Mouse (Mus musculus) liver, embryonic 15.5 days (tissue): ENCODE data around the gene Osbpl3. TPM values are rescaled to one million over a fixed set of nuclear protein-coding genes. Genes with fewer than 3 reads are reported as not detected.

Source experiments
- ATAC-seq: fragments of 200-750 bp; cut with Nextera tagmentation; 2 replicates; pipeline ENCODE4 v1.8.0; 2017; ENCODE audit warnings: moderate number of reproducible peaks, mild to moderate bottlenecking, moderate library complexity; ENCODE audit not compliant: insufficient read depth
- H3K27ac ChIP-seq: fragments of 300-500 bp; sonication (generic); replicated peaks from 2 replicates; pipeline ENCODE4 v1.5.1; 2015; ENCODE audit warnings: mild to moderate bottlenecking, inconsistent platforms
- H3K27me3 ChIP-seq: fragments of 300-500 bp; sonication (generic); 2 replicates; pipeline ENCODE4 v1.6.1; 2015; ENCODE audit warnings: mild to moderate bottlenecking, inconsistent platforms
- H3K36me3 ChIP-seq: fragments of 300-500 bp; sonication (generic); replicated peaks from 2 replicates; pipeline ENCODE4 v1.6.1; 2015; ENCODE audit warnings: moderate library complexity, mild to moderate bottlenecking, inconsistent platforms
- H3K4me1 ChIP-seq: fragments of 300-500 bp; sonication (generic); replicated peaks from 2 replicates; pipeline ENCODE4 v1.6.1; 2015; ENCODE audit warnings: inconsistent platforms
- H3K4me2 ChIP-seq: fragments of 300-500 bp; sonication (generic); 2 replicates; pipeline ENCODE4 v1.6.1; 2015; ENCODE audit warnings: moderate library complexity, mild to moderate bottlenecking, inconsistent platforms
- H3K4me3 ChIP-seq: fragments of 300-500 bp; sonication (generic); replicated peaks from 2 replicates; pipeline ENCODE4 v1.5.1; 2015; ENCODE audit warnings: mild to moderate bottlenecking, inconsistent platforms
- H3K9ac ChIP-seq: fragments of 300-500 bp; sonication (generic); 2 replicates; pipeline ENCODE4 v1.6.1; 2015; ENCODE audit warnings: moderate library complexity, mild to moderate bottlenecking, inconsistent platforms
- H3K9me3 ChIP-seq: fragments of 300-500 bp; sonication (generic); replicated peaks from 2 replicates; pipeline ENCODE4 v1.6.1; 2016; ENCODE audit warnings: inconsistent platforms
- WGBS: fragments of 180-500 bp; shearing (Covaris S2); methylation state at CpG from one replicate; pipeline ENCODE4 v1.1.7; 2015; ENCODE audit warnings: mixed read lengths; ENCODE audit not compliant: insufficient replicate concordance; 5-methylcytosine and 5-hydroxymethylcytosine counted together
- polyA plus RNA-seq: library from polyadenylated mRNA; unstranded; fragments of >200 nt; fragmentation: Nextera tagmentation; extraction: Ambion mirVana; gene quantifications from 2 replicates; pipeline ENCODE4 v1.2.1, GENCODE M21; 2015

Osbpl3 gene
- polyA plus RNA-seq, 1 experiment from 2014 or later: 0.64 TPM

GRCm38 (mm10) chr6:50400234-50400633 is 55.8 kb downstream of the Osbpl3 start:
- Histone ChIP-seq H3K27me3 (no peaks in the 10 kb centered on the region), H3K9ac (no peak overlapping the region), H3K4me2 (no peak overlapping the region), H3K36me3 (no peaks in the 10 kb centered on the region), H3K27ac (no peak overlapping the region), H3K4me1 (no peaks in the 10 kb centered on the region), H3K4me3 (no peak overlapping the region), H3K9me3 (no peaks in the 10 kb centered on the region)
- WGBS: 67% methylated on average over 6 of the region's 6 CpGs
- no peak for ATAC-seq

DNA sequence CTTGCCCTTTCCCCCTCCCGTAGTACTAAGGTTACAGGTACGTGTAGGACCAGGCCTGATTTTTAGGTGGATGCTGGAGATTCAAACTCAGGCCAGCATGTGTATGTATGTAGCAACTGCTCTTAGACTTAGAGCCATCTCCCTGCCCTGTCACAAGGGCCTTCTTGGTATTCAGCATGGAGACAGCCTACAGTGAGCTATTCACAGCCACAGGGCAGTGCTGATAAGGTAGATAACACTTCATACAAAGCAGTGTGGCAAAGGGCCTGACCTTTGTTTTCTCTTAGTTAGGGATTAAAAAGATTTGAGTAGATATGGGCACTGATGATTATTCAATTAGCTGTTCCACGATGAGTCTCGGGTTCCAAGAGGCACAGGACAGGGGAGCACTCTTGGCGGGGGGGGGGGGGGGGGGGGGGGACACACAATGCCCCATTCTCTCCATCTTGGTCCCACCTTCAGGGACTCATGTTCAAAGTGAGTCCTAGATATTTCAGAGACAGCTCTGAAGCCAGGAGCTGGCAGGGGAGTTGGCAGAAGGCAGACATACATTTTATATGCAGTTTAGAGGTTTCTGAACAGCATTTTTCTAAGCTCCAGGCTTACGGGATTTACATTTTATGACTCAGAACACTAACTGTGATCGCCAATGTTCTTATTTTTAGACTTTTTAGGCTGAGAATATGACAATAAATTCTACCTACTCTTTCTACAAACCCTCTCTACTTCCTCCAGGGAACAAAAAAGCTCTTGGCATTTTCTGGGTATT is 56.4 kb downstream of the Osbpl3 start:
- Histone ChIP-seq H3K9ac (no peak overlapping the region), H3K27ac (no peak overlapping the region), H3K27me3 (no peaks in the 10 kb centered on the region), H3K36me3 (no peaks in the 10 kb centered on the region), H3K4me3 (no peak overlapping the region), H3K9me3 (no peaks in the 10 kb centered on the region), H3K4me2 (no peak overlapping the region), H3K4me1 (no peaks in the 10 kb centered on the region)
- ATAC-seq: no peak
- WGBS: 51% methylated on average over 7 of the region's 7 CpGs

DNA sequence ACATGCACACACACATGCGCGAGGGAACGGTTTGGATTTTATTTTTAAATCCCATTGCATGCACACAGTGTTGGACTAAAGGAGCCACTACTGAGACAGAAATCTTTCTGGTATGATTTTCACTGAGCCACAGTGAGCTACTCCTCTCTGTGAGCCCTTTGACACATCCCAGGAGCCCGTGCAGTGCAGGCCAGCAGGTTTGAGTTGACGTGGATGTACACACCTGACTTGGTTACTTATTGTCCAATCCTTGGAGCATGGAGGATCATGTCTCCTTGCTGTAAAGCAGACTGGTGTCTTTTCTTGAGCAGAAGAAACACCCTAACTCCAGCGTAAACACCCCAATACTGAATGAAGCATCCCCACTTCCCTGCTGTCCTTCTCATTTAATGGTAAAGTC is 57.7 kb downstream of the Osbpl3 start:
- H3K9ac ChIP-seq: no peak overlapping the region
- 70% methylated on average over 6 of the region's 6 CpGs for WGBS
- no peak for ATAC-seq
- H3K27me3 ChIP-seq: no peaks in the 10 kb centered on the region
- no peak overlapping the region for H3K4me2 ChIP-seq
- no peaks in the 10 kb centered on the region for H3K36me3 ChIP-seq
- H3K9me3 ChIP-seq: no peaks in the 10 kb centered on the region
- no peak overlapping the region for H3K27ac ChIP-seq
- no peaks in the 10 kb centered on the region for H3K4me1 ChIP-seq
- no peak overlapping the region for H3K4me3 ChIP-seq

GRCm38 (mm10) chr6:50397116-50397515 is 58.9 kb downstream of the Osbpl3 start:
- Histone ChIP-seq H3K9ac (no peak overlapping the region), H3K9me3 (no peaks in the 10 kb centered on the region), H3K36me3 (no peaks in the 10 kb centered on the region), H3K27ac (no peak overlapping the region), H3K4me2 (no peak overlapping the region), H3K4me3 (no peak overlapping the region), H3K27me3 (no peaks in the 10 kb centered on the region), H3K4me1 (no peaks in the 10 kb centered on the region)
- WGBS: 65% methylated on average over 5 of the region's 5 CpGs
- ATAC-seq: no peak

DNA sequence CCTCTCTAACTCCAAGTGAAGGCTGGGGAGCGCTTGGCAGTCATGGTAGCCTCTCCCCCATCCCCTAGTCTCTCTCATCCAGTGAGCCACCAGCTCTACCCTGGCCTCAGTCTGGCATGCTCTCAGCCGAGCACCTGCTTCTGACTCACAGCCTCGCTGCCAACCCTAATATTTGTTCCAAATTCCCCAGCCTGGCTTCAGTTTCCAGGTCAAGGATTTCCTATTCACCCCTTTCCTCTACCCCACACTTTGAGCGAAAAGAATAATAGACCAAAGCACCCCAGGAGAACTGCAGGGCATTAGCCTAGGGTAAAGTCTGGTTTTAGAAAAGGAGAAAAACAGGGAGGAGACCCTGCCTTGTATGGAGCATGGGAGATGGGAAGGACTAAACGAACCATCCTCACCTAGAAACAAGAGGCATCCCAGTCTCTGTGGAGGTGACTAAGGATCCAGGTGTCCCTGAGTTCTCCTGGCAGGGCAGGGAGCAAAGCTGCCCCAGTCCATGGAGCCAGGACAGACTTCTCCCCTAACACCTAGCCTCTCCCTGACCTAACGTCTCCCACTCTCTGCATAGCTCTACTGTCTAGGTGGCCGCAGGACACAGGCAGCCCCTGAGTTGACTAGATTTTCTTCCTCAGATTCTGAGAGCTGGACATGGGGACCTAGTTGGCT is 60.2 kb downstream of the Osbpl3 start:
- Histone ChIP-seq H3K9ac (no peak overlapping the region), H3K27me3 (no peaks in the 10 kb centered on the region), H3K36me3 (no peaks in the 10 kb centered on the region), H3K9me3 (no peaks in the 10 kb centered on the region), H3K4me3 (no peak overlapping the region), H3K27ac (no peak overlapping the region), H3K4me2 (no peak overlapping the region), H3K4me1 (no peaks in the 10 kb centered on the region)
- 59% methylated on average over 7 of the region's 7 CpGs for WGBS
- no peak for ATAC-seq

- Histone ChIP-seq H3K4me1 (no peaks in the 10 kb centered on the region), H3K9ac (no peak overlapping the region), H3K4me2 (no peak overlapping the region), H3K27me3 (no peaks in the 10 kb centered on the region), H3K36me3 (no peaks in the 10 kb centered on the region), H3K4me3 (no peak overlapping the region), H3K9me3 (no peaks in the 10 kb centered on the region), H3K27ac (no peak overlapping the region)
- no peak for ATAC-seq
- WGBS: 64% methylated on average over 3 of the region's 3 CpGs
Observed at GRCm38 (mm10) chr6:50394432-50394831, 61.6 kb downstream of the Osbpl3 start.

DNA sequence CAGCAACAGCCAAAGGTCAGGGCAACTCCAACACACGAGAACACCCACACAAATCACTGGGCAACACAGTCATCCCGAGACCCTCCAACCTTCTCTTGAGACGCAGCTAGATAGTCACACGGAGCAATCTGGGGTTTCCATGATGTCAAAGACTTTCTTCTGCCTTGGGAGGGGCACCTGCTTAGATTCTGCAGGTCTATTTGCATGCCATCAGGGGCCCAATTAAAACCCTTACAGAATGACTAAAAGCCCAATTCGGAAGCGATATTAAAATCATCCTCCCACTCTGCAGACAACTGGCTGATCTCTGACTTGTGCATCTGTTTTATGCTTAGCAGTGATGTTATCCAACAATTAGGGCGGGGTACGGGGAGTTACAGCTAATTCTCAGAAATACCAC is 62.0 kb downstream of the Osbpl3 start:
- H3K9me3 ChIP-seq: no peaks in the 10 kb centered on the region
- no peaks in the 10 kb centered on the region for H3K27me3 ChIP-seq
- H3K4me1 ChIP-seq: no peaks in the 10 kb centered on the region
- no peak for ATAC-seq
- 57% methylated on average over 8 of the region's 8 CpGs for WGBS
- H3K27ac ChIP-seq: no peak overlapping the region
- no peaks in the 10 kb centered on the region for H3K36me3 ChIP-seq
- H3K4me2 ChIP-seq: no peak overlapping the region
- no peak overlapping the region for H3K9ac ChIP-seq
- no peak overlapping the region for H3K4me3 ChIP-seq

- Histone ChIP-seq H3K27me3 (no peaks in the 10 kb centered on the region), H3K9me3 (no peaks in the 10 kb centered on the region), H3K4me3 (no peak overlapping the region), H3K36me3 (no peaks in the 10 kb centered on the region), H3K9ac (no peak overlapping the region), H3K4me1 (no peaks in the 10 kb centered on the region), H3K27ac (no peak overlapping the region), H3K4me2 (no peak overlapping the region)
- no peak for ATAC-seq
- 74% methylated on average over 3 of the region's 3 CpGs for WGBS
Observed at GRCm38 (mm10) chr6:50391951-50392350, 64.0 kb downstream of the Osbpl3 start.

- no peak overlapping the region for H3K4me3 ChIP-seq
- H3K9me3 ChIP-seq: no peaks in the 10 kb centered on the region
- H3K9ac ChIP-seq: no peak overlapping the region
- H3K4me1 ChIP-seq: no peaks in the 10 kb centered on the region
- H3K4me2 ChIP-seq: no peak overlapping the region
- H3K36me3 ChIP-seq: no peaks in the 10 kb centered on the region
- H3K27ac ChIP-seq: no peak overlapping the region
- 54% methylated on average over 5 of the region's 5 CpGs for WGBS
- H3K27me3 ChIP-seq: no peaks in the 10 kb centered on the region
- ATAC-seq: no peak
Observed at GRCm38 (mm10) chr6:50390313-50390712, 65.7 kb downstream of the Osbpl3 start.

GRCm38 (mm10) chr6:50387629-50388028 is 68.4 kb downstream of the Osbpl3 start:
- 42% methylated on average over 5 of the region's 5 CpGs for WGBS
- no peak for ATAC-seq

GRCm38 (mm10) chr6:50386497-50386896 is 69.5 kb downstream of the Osbpl3 start:
- 64% methylated on average over 4 of the region's 4 CpGs for WGBS
- Histone ChIP-seq H3K4me2 (no peak overlapping the region), H3K27ac (no peak overlapping the region), H3K27me3 (no peaks in the 10 kb centered on the region), H3K9me3 (no peaks in the 10 kb centered on the region), H3K9ac (no peak overlapping the region), H3K36me3 (no peaks in the 10 kb centered on the region), H3K4me1 (peaks cover 6% of the 10 kb centered on the region; the same call in 1 of the 2 replicates), H3K4me3 (no peak overlapping the region)
- ATAC-seq: no peak

More at GRCm38 (mm10) chr6:50387629-50388028, 68.4 kb downstream of the Osbpl3 start:
- no peak overlapping the region for H3K9ac ChIP-seq
- H3K4me1 ChIP-seq: no peaks in the 10 kb centered on the region
- no peaks in the 10 kb centered on the region for H3K9me3 ChIP-seq
- no peaks in the 10 kb centered on the region for H3K27me3 ChIP-seq
- no peak overlapping the region for H3K4me3 ChIP-seq
- no peak overlapping the region for H3K4me2 ChIP-seq
- no peaks in the 10 kb centered on the region for H3K36me3 ChIP-seq
- no peak overlapping the region for H3K27ac ChIP-seq
